Mouse (Mus musculus) midbrain, embryonic 15.5 days (tissue): ENCODE measurements around the gene Ltbp4. TPM values are rescaled to one million over a fixed set of nuclear protein-coding genes. Genes with fewer than 3 reads are reported as not detected.

Source experiments
- ATAC-seq: fragments of 200-750 bp; cut with Nextera tagmentation; replicated peaks from 2 replicates; pipeline ENCODE4 v1.8.0; 2017; ENCODE audit warnings: moderate TSS enrichment
- H3K27ac ChIP-seq: fragments of 300-500 bp; sonication (generic); 2 replicates; pipeline ENCODE4 v1.5.1; 2015; ENCODE audit warnings: mild to moderate bottlenecking, inconsistent platforms
- H3K27me3 ChIP-seq: fragments of 300-500 bp; sonication (generic); replicated peaks from 2 replicates; pipeline ENCODE4 v1.6.1; 2015; ENCODE audit warnings: inconsistent platforms
- H3K36me3 ChIP-seq: fragments of 300-500 bp; sonication (generic); replicated peaks from 2 replicates; pipeline ENCODE4 v1.6.1; 2015; ENCODE audit warnings: inconsistent platforms
- H3K4me1 ChIP-seq: fragments of 300-500 bp; sonication (generic); 2 replicates; pipeline ENCODE4 v1.6.1; 2015; ENCODE audit warnings: inconsistent platforms
- H3K4me2 ChIP-seq: fragments of 300-500 bp; sonication (generic); 2 replicates; pipeline ENCODE4 v1.6.1; 2015; ENCODE audit warnings: inconsistent platforms, mild to moderate bottlenecking, moderate library complexity
- H3K4me3 ChIP-seq: fragments of 300-500 bp; sonication (generic); 2 replicates; pipeline ENCODE4 v1.5.1; 2015; ENCODE audit warnings: mild to moderate bottlenecking, inconsistent platforms
- H3K9ac ChIP-seq: fragments of 300-500 bp; sonication (generic); 2 replicates; pipeline ENCODE4 v1.6.1; 2015; ENCODE audit warnings: mild to moderate bottlenecking, inconsistent platforms
- H3K9me3 ChIP-seq: fragments of 300-500 bp; sonication (generic); 2 replicates; pipeline ENCODE4 v1.6.1; 2016; ENCODE audit warnings: inconsistent platforms
- WGBS: fragments of 180-500 bp; shearing (Covaris S2); methylation state at CpG from one replicate; pipeline ENCODE4 v1.1.7; 2015; ENCODE audit warnings: mixed read lengths; 5-methylcytosine and 5-hydroxymethylcytosine counted together
- polyA plus RNA-seq: library from polyadenylated mRNA; unstranded; fragments of >200 nt; fragmentation: Nextera tagmentation; extraction: Ambion mirVana; gene quantifications from 2 replicates; pipeline ENCODE4 v1.2.1, GENCODE M21; 2015

Ltbp4 gene
- polyA plus RNA-seq, 1 experiment from 2014 or later = 13.4 TPM

GRCm38 (mm10) chr7:27323001-27323400 lies 14.5 kb downstream of the Ltbp4 start:
- H3K4me1 ChIP-seq = peaks cover 11% of the 10 kb centered on the region
- H3K4me2 ChIP-seq = no peak overlapping the region
- no peaks in the 10 kb centered on the region for H3K9me3 ChIP-seq
- no peaks in the 10 kb centered on the region for H3K36me3 ChIP-seq
- H3K27ac ChIP-seq = no peak overlapping the region
- H3K9ac ChIP-seq = no peak overlapping the region
- no peak overlapping the region for H3K4me3 ChIP-seq
- no peak for ATAC-seq
- 83% methylated on average over 5 of the region's 5 CpGs for WGBS
- H3K27me3 ChIP-seq = peaks cover 34% of the 10 kb centered on the region

- no peak overlapping the region for H3K9ac ChIP-seq
- peaks cover 11% of the 10 kb centered on the region for H3K4me1 ChIP-seq
- H3K27me3 ChIP-seq = peaks cover 27% of the 10 kb centered on the region
- H3K4me2 ChIP-seq = no peak overlapping the region
- H3K4me3 ChIP-seq = no peak overlapping the region
- no peaks in the 10 kb centered on the region for H3K36me3 ChIP-seq
- no peak overlapping the region for H3K27ac ChIP-seq
- H3K9me3 ChIP-seq = no peaks in the 10 kb centered on the region
- ATAC-seq = no peak
- WGBS = 25% methylated on average over 13 of the region's 13 CpGs
Observed at GRCm38 (mm10) chr7:27322291-27322690, 15.2 kb downstream of the Ltbp4 start.

- H3K27me3 ChIP-seq = peaks cover 1% of the 10 kb centered on the region; the same call in 1 of the 2 replicates
- no peak overlapping the region for H3K4me3 ChIP-seq
- H3K9me3 ChIP-seq = no peaks in the 10 kb centered on the region
- H3K4me1 ChIP-seq = no peaks in the 10 kb centered on the region
- no peak for ATAC-seq
- H3K27ac ChIP-seq = no peak overlapping the region
- no peak overlapping the region for H3K9ac ChIP-seq
- 91% methylated on average over 22 of the region's 22 CpGs for WGBS
- no peaks in the 10 kb centered on the region for H3K36me3 ChIP-seq
- H3K4me2 ChIP-seq = no peak overlapping the region
Observed at GRCm38 (mm10) chr7:27319411-27319810, 18.1 kb downstream of the Ltbp4 start.

- Histone ChIP-seq H3K27me3 (no peaks in the 10 kb centered on the region; the same call in 1 of the 2 replicates), H3K9ac (no peak overlapping the region), H3K4me1 (no peaks in the 10 kb centered on the region), H3K36me3 (no peaks in the 10 kb centered on the region), H3K4me3 (no peak overlapping the region), H3K9me3 (0 out of 2 replicates have a peak, but pooled peaks cover 4% of the 10 kb centered on the region), H3K27ac (no peak overlapping the region), H3K4me2 (no peak overlapping the region)
- 0 out of 2 replicates have a peak, but pooled peaks have one; percentile 33 for ATAC-seq
- WGBS = 13% methylated on average over 7 of the region's 7 CpGs
Observed at GRCm38 (mm10) chr7:27315958-27316357, 21.5 kb downstream of the Ltbp4 start.

DNA sequence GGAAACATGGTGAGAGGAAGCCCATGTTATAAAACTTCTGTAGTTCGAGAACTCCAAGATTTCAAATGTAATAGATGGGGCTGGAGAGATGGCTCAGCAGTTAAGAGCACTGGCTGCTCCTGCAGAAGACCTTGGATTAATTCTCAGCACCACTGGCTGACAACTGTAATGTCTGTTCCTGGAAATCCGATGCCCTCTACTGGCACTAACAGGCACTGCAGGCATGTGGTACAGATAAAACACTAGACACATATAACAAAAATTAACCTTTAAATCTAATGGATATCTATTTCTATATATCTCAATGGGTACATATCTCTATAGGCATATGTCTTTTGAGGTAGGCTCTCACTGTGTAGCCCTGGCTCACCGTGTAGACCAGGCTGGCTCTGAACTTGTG lies 23.1 kb downstream of the Ltbp4 start:
- Histone ChIP-seq H3K4me1 (peaks cover 7% of the 10 kb centered on the region; the same call in 1 of the 2 replicates), H3K9ac (no peak overlapping the region), H3K27ac (no peak overlapping the region), H3K36me3 (no peaks in the 10 kb centered on the region), H3K4me2 (no peak overlapping the region), H3K9me3 (0 out of 2 replicates have a peak, but pooled peaks cover 4% of the 10 kb centered on the region), H3K4me3 (no peak overlapping the region), H3K27me3 (no peaks in the 10 kb centered on the region; the same call in 1 of the 2 replicates)
- ATAC-seq = no peak
- 94% methylated on average over 3 of the region's 3 CpGs for WGBS

GRCm38 (mm10) chr7:27311651-27312284 lies 25.7 kb downstream of the Ltbp4 start:
- peaks cover 10% of the 10 kb centered on the region; the same call in 1 of the 2 replicates for H3K4me1 ChIP-seq
- no peaks in the 10 kb centered on the region; the same call in 1 of the 2 replicates for H3K27me3 ChIP-seq
- 0 out of 2 replicates have a peak, but pooled peaks cover 4% of the 10 kb centered on the region for H3K9me3 ChIP-seq
- H3K4me2 ChIP-seq = no peak overlapping the region
- 93% methylated on average over 12 of the region's 12 CpGs for WGBS
- H3K36me3 ChIP-seq = no peaks in the 10 kb centered on the region
- no peak for ATAC-seq
- H3K4me3 ChIP-seq = no peak overlapping the region
- H3K27ac ChIP-seq = no peak overlapping the region
- H3K9ac ChIP-seq = no peak overlapping the region

GRCm38 (mm10) chr7:27310996-27311535 lies 26.4 kb downstream of the Ltbp4 start:
- Histone ChIP-seq H3K4me3 (no peak overlapping the region), H3K27me3 (no peaks in the 10 kb centered on the region; the same call in 1 of the 2 replicates), H3K36me3 (no peaks in the 10 kb centered on the region), H3K4me2 (no peak overlapping the region), H3K4me1 (peaks cover 10% of the 10 kb centered on the region; the same call in 1 of the 2 replicates), H3K9me3 (0 out of 2 replicates have a peak, but pooled peaks cover 4% of the 10 kb centered on the region), H3K9ac (no peak overlapping the region), H3K27ac (no peak overlapping the region)
- WGBS = 49% methylated on average over 8 of the region's 8 CpGs
- ATAC-seq = no peak

- 6% methylated on average over 17 of the region's 17 CpGs for WGBS
- Histone ChIP-seq H3K4me2 (peak overlapping the region; percentile 42), H3K4me3 (peak overlapping the region; percentile 19), H3K27me3 (no peaks in the 10 kb centered on the region; the same call in 1 of the 2 replicates), H3K4me1 (peaks cover 10% of the 10 kb centered on the region; the same call in 1 of the 2 replicates), H3K36me3 (no peaks in the 10 kb centered on the region), H3K9ac (0 out of 2 replicates have a peak overlapping the region, but pooled peaks have one; percentile 17), H3K27ac (no peak overlapping the region), H3K9me3 (0 out of 2 replicates have a peak, but pooled peaks cover 4% of the 10 kb centered on the region)
- ATAC-seq = peak; percentile 55
Observed at GRCm38 (mm10) chr7:27310306-27310705, 27.2 kb downstream of the Ltbp4 start.

GRCm38 (mm10) chr7:27309832-27310231 lies 27.7 kb downstream of the Ltbp4 start:
- Histone ChIP-seq H3K27ac (no peak overlapping the region), H3K9me3 (0 out of 2 replicates have a peak, but pooled peaks cover 4% of the 10 kb centered on the region), H3K4me1 (peaks cover 10% of the 10 kb centered on the region; the same call in 1 of the 2 replicates), H3K9ac (no peak overlapping the region), H3K4me2 (no peak overlapping the region), H3K27me3 (no peaks in the 10 kb centered on the region; the same call in 1 of the 2 replicates), H3K4me3 (no peak overlapping the region), H3K36me3 (no peaks in the 10 kb centered on the region)
- no peak for ATAC-seq
- 68% methylated on average over 3 of the region's 3 CpGs for WGBS

DNA sequence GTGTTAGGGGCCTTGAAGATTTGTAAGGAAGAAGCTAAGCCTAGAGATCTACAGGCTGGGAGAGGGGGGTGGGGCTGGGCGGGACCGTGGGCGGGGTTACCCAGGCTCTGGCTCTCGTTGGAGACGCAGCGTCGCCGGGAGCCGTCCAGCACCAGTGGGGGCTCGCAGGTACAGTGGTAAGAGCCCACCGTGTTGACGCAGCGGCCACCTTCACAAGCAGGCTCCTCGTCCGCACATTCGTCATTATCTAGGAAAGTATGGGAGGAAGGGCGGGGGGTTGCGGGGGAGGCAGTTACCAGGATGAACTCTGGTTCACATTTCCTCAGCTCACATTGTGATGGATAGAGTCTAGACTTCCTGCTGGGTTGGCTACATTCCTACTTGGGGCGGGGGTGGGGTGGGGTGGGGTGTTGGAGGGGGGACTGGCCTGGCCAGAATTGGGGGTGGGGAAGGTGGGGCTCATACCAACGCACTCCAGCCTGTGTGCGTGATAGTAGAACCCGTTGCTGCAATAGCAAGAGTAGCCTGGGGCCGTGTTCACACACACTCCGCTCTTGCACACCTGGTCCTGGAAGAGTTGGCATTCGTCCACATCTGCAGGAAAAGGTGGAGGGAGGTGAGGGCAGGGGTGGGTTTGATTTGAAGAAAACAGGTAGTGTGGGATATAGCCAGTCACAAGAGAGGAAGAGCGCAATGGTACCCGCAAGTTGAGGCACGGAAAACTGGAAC lies 28.5 kb downstream of the Ltbp4 start:
- Histone ChIP-seq H3K27ac (no peak overlapping the region), H3K4me2 (peak overlapping the region; percentile 47), H3K36me3 (no peaks in the 10 kb centered on the region), H3K4me1 (peaks cover 10% of the 10 kb centered on the region; the same call in 1 of the 2 replicates), H3K9me3 (0 out of 2 replicates have a peak, but pooled peaks cover under 1% of the 10 kb centered on the region), H3K9ac (no peak overlapping the region), H3K27me3 (no peaks in the 10 kb centered on the region; the same call in 1 of the 2 replicates), H3K4me3 (peak overlapping the region; percentile 18; the same call in 1 of the 2 replicates)
- WGBS = 14% methylated on average over 28 of the region's 28 CpGs
- 0 out of 2 replicates have a peak, but pooled peaks have one; percentile 19 for ATAC-seq

DNA sequence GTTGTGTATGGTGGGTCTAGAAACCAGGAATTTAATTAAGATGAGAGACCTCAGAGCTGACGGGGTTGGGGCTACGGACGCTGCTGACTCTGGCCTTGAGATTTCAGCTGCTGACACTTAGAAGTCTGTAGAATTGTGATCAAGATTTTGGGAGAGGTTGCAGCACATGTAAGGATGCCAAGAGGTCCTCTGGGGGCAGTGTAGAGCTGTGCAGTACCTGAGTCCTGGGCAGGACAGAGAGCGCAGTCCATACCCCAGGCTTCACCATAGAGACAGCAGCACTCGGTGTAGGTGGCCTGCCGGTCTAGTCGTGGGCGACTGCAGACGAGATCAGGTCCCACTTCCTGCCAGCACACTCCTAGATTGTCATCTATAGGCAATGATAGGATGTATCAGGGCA lies 29.9 kb downstream of the Ltbp4 start:
- Histone ChIP-seq H3K4me3 (no peak overlapping the region), H3K27me3 (no peaks in the 10 kb centered on the region; the same call in 1 of the 2 replicates), H3K4me2 (no peak overlapping the region), H3K9ac (no peak overlapping the region), H3K4me1 (peaks cover 10% of the 10 kb centered on the region; the same call in 1 of the 2 replicates), H3K36me3 (no peaks in the 10 kb centered on the region), H3K9me3 (no peaks in the 10 kb centered on the region), H3K27ac (no peak overlapping the region)
- no peak for ATAC-seq
- WGBS = 49% methylated on average over 9 of the region's 9 CpGs
